Mouse (Mus musculus): ENCODE data around the gene Pard3.

Gene Pard3

DNA sequence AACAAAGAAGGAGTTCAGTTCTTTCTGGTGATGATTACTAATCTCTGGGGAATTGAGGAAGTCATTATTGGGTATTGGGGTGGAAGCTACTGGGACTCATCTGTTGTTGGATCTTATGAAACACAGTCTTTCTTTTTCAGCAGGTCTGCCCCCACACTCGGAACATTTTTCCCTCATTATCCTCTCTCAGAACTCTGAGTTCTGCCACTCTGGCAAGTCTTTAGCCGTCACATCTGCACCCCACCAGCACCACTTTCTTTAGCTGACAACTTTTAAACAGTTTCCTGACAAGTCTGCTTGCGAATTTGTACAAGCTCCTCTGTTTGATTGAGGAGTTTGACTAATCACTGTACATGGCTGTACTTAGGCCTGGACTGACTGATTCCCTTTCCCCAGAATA, 118.4 kb downstream of the Pard3 start:
- no peak for DNase-seq (ENCODE audit: low spot score in 2 of 2)

DNA sequence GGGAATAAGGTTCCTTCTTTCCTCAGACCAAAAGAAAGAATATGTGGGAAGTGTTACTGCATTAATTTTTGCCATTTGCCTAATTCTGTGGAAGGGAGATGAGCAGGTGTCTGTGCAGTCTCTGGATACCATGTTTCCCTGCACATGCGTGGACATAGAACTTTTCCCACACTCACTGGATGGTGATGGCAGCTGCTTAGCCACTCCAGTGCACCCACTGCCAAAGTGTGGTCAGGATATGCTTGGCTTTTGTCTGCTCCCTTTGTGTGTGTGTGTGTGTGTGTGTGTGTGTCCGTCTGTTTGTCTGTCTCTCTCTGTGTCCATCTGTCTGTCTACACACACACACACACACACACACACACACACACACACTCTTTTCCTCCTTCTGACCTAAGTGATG, 119.8 kb downstream of the Pard3 start:
- no peak for DNase-seq (ENCODE audit: low spot score in 2 of 2)

- no peak for DNase-seq (ENCODE audit: low spot score in 2 of 2)
Observed at GRCm38 (mm10) chr8:127184025-127184424, 120.3 kb downstream of the Pard3 start.

GRCm38 (mm10) chr8:127185897-127186296, 122.2 kb downstream of the Pard3 start:
- no peak for DNase-seq (ENCODE audit: low spot score in 2 of 2)

DNA sequence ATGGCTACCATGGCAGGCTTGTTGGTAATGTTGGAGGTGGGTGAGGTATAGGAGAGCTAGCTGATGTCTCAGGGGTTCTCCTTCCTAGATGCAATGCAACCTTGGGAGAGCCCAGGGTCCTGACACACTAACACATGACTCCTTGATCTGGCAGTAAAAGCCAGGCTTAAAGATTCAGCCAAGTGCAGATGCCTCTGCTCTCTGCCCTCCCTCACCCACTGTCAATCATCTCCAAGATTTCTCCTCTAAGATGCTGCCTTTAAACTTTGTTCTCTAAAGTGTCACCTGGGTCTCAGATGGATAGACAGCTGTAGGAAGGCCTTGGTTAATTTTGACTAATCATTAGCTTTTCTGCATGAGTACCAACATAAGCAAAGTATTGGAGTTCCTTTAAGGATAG, 125.0 kb downstream of the Pard3 start:
- no peak for DNase-seq (ENCODE audit: low spot score in 2 of 2)

GRCm38 (mm10) chr8:127190350-127190749, 126.7 kb downstream of the Pard3 start:
- DNase-seq (ENCODE audit: low spot score in 2 of 2) = no peak

GRCm38 (mm10) chr8:127191387-127191786, 127.7 kb downstream of the Pard3 start:
- DNase-seq (ENCODE audit: low spot score in 2 of 2) = no peak

DNA sequence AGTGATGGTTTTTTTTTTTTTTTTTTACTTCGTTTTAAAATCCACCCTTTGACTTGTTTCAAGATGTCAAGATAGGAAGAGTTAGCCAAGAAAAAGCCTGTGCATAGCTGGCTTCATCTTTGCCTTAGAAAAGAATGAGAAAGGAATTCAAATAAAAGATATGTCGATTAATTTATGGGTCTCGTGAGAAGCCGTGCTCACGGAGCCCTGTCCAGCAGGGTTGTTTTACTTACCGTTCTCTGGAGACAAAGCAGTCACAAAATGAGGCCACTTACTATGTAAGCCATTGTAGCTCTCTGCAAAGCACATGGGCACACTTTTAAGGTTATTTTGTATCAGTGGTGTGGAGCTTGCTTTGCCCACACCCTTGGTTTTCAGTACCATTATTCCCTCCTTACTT, 128.1 kb downstream of the Pard3 start:
- DNase-seq (ENCODE audit: low spot score in 2 of 2) = no peak

DNA sequence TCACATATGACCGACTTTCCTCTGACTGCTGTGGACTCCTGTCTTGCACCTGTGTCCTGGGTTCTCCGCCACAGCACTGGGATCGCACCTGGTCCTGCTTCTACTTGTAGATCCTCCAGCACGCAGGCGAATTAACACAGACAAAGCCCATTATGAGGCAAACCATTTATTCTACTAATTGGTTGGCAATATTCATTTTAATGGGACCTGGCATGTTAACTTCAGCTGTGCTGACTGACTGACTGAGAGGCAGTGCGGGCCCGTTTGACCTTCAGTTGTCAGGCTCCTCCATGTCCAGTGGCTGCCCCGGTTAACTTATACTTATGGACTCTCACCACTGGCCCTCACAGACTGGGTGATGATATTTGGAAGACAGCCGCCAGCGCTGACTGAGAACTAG, 128.6 kb downstream of the Pard3 start:
- DNase-seq (ENCODE audit: low spot score in 2 of 2) = no peak

DNA sequence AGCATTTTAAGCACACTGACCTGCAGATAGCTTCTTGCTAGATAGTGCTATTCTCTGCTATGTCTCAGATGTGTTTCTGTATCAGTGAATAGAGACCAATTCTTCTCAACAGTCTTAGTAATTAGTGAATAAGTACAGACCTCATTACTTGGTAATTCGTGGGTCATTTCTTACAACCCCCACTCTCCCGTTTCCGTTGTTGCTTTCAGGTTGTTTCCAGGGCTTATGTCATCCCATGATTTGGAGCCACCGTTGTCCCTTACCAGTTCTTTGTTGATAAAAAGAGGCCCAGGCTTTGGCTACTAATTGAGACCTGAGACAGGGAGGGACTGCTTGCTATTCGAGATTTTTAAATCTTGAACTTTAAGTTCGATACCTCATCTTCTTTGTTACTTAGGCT, 129.7 kb downstream of the Pard3 start:
- no peak for DNase-seq (ENCODE audit: low spot score in 2 of 2)

- DNase-seq (ENCODE audit: low spot score in 2 of 2) = no peak
Observed at GRCm38 (mm10) chr8:127194786-127195407, 131.2 kb downstream of the Pard3 start.

- DNase-seq (ENCODE audit: low spot score in 2 of 2) = no peak
Observed at GRCm38 (mm10) chr8:127196505-127197265, 133.0 kb downstream of the Pard3 start.

DNA sequence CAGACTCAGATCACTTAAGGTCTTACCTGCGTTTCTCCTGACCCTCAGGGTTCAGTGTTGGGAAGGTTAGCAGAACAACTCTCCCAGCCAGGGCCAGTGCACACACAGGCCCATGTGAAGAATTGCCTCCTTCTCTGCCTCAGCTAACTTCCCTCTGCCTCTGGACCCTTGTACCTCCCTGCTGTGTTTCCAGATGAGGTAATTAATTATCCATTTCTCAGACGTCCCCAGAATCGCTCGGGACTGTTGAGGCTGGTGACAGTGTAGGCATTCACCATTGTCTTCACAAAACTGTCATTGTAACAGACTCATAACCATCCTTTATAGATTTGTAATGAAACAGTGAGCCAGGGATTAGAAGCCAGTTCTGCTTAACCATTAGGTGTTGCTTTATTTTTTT, 143.8 kb downstream of the Pard3 start:
- no peak for DNase-seq (ENCODE audit: low spot score in 2 of 2)

GRCm38 (mm10) chr8:127210621-127211020, 146.9 kb downstream of the Pard3 start:
- no peak for DNase-seq (ENCODE audit: low spot score in 2 of 2)

DNA sequence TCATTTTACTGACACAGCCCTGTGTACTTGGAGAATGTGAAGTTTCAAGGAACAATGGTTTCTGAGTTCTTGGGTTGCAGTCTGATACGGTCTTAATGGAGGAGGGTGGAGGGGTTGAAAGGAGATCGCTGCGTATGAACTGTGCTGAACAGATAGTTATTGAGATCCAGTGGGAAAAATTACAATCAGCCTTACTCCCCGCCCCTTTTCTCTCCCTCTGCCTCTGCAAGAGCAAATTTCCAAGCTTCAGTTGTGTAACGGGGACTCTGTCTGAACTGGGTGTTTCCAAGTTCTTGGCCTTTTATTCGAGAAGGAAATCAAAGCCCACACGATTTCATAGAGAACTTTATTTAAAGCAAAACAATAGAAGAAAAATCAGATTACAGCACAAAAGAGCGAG, 150.6 kb downstream of the Pard3 start:
- no peak for DNase-seq (ENCODE audit: low spot score in 2 of 2)

DNA sequence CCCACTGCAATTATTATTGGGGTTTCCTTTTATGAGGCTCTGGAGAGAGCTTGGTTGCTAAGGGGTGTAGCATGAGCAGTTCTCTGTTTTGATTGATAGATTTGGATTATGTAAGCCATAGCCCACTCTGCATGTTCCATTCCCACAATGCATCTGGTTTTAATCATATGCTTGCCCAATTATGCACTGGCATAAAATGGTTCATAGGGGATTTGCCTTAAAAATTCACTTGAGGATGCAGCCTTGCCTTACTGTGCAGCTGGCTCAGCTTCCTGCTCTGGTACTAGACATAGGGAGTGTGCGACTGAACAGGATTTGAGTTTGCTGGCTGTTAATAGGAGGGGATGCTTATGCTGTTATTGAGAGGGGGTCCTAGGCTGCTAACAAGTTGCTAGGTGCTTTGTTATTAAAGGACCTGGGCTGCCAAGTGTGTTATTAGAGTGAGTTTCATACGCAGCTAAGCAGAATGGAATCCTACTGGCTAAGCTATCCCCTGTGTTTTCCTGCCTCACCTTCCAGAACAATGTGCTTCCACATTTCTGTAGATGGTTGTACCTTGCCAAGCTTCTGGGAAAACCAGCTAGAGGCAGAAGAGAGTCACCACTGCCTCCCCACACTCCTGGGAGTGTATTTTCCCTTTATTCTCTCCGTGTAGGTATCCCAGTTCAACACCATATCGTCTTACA, 151.2 kb downstream of the Pard3 start:
- no peak for DNase-seq (ENCODE audit: low spot score in 2 of 2)

DNA sequence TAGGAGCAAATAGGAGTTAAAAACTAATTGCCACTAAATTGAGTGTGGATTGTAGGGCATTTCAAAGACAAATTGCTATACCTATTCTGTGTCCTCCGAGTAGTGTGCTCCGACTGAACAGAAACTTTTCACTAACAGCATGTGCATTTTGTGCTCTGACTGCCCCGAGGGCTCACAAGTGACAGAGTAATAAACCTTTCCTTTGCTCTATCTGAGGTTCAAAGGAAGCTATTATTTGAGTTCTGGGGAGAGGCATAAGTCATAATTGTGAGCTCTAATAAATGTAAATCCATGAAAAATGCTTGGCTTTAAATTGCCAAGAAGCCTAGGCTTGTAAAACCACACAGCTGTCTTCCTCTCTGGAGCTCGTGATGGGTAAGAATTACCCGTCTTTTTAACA, 156.5 kb downstream of the Pard3 start:
- no peak for DNase-seq (ENCODE audit: low spot score in 2 of 2)

- DNase-seq (ENCODE audit: low spot score in 2 of 2) = no peak
Observed at GRCm38 (mm10) chr8:127220615-127221014, 156.9 kb downstream of the Pard3 start.

GRCm38 (mm10) chr8:127222361-127222760, 158.7 kb downstream of the Pard3 start:
- DNase-seq (ENCODE audit: low spot score in 2 of 2) = no peak

DNA sequence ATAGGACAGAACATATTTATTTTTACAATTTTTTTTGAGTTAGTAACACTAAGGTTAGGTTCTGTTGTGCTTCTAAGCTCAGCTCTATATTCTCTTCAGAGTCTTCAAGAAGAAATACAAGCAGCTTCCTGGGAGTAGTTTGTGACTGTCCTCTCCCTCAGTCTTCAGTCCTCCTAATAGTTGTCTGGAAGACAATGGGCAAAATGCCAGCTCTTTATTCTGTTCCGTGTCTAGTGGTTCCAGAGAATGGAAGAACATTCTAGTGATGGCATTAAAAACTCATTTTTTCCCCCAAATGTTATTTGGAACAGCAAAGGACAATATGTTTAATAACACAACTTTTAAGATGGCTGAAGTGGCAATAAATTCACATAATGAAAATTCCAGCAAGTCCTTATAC, 163.3 kb downstream of the Pard3 start:
- no peak for DNase-seq (ENCODE audit: low spot score in 2 of 2)

DNA sequence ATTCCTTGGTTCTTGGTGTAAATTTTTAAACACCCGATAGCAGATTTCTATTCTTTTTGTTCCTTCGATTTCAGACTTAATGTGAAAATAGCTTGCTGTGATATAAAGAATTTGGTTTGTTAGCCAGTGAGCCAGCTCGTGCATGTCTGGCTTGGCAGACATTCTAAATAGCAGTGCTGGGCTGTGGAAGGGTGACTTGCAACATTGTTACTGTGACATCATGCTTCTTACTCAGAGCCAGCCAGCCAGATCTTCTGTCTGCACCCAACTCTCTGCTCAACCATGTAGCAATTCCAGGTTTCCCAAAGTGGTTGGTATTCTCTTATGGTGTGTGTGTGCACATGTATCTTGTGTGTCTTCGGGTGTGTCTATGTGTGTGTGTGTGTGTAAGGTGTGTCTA, 163.7 kb downstream of the Pard3 start:
- DNase-seq (ENCODE audit: low spot score in 2 of 2) = no peak

DNA sequence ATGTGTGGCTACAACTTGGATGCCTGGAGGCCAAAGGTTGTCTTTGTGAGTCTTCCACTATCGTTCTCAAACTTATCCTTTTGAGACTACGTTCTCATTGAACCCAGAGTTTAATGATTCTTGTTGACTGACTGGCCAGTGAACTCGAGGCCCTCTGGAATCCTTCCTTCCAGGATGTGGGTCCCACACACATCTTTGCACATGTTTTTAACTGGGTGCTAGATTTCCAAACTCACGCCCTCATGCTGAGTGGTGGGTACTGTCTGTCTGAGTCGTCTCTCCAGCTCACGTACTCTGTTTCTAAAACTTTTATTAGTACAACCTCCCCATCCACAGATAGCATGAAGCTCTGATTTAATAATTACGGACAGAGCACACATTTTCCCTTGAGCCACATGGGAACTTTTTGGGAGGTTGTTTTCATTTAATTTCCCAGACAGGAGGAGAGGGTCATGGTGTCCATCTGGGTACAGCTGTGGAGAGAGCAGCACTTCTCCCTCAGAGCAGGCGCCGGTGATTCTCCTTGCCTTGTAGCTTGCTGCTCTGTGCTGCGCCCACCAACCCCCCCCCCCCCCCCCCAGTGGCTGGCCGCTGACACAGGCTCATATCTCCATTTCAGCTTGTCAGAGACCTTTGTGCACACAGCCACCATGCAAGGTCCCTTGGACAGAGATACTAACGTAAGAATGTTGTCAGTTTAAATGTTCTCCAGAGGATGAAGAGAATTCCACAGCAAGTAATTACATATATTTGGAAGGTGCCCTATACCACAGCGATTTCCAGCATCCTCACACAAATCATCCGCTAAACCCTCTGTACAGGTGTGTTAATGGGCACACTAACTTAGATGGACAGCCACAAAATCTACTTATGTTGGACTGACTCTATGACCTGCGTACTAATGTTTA, 165.9 kb downstream of the Pard3 start:
- no peak for DNase-seq (ENCODE audit: low spot score in 2 of 2)
